Mouse (Mus musculus): ENCODE results near the gene Sbno2.

DNA sequence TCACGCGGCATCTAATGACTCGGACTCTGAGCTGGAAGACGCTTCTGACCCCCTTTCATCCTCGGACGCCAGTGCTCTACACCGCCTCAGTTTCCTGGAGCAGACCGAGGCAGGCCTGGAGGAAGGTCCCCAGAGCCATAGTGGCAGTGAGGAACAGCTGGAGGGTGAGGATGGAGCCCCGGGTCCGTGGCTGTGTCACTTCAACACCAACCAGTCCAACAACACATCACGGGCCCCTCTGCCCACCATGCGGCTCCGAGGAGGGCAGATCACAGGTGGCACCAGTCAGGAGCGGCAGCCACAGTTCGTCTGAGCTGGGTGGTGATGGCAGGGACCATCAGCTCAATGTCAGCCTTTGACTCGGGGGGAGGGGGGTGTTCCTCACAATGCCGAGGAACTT, 74.6 kb downstream of the Sbno2 start:
- no peak for TF ChIP-seq CTCF (IDR thresholded peaks at IDR 0.05; ENCODE audit: borderline replicate concordance, insufficient read depth, low read depth, low read length)
- TF ChIP-seq POLR2A (IDR thresholded peaks at IDR 0.05; ENCODE audit: borderline replicate concordance, insufficient read depth, low read length) = no peak
